Mouse (Mus musculus): ENCODE data around the gene Dyrk3. TPM values are rescaled to one million over a fixed set of nuclear protein-coding genes. Genes with fewer than 3 reads are reported as not detected.

Gene Dyrk3
- polyA plus RNA-seq, 1 experiment from 2014 or later, result 11.7 TPM

GRCm38 (mm10) chr1:131137111-131137510 is 1.0 kb downstream of the Dyrk3 start:
- no peaks in the 10 kb centered on the region for H3K27me3 ChIP-seq
- ATAC-seq (no peak), DNase-seq (ENCODE audit: low read depth, low spot score) (no peak)
- no peak for TF ChIP-seq CTCF (IDR thresholded peaks at IDR 0.05)
- in situ Hi-C loops (cut with MboI; ENCODE audit: low pct_unique_long_range_greater_than_20kb), result loop anchor here (25.0 kb wide), 1 partner anchor 1200 kb away; no protein-coding TSS in a partner anchor
- POLR2A ChIA-PET, result no interaction called here
- CTCF ChIA-PET, result interaction anchor here (1.2 to 1.6 kb wide), 2 partner anchors 19 to 22 kb away, joined by 4 to 6 read pairs; no protein-coding TSS in a partner anchor

DNA sequence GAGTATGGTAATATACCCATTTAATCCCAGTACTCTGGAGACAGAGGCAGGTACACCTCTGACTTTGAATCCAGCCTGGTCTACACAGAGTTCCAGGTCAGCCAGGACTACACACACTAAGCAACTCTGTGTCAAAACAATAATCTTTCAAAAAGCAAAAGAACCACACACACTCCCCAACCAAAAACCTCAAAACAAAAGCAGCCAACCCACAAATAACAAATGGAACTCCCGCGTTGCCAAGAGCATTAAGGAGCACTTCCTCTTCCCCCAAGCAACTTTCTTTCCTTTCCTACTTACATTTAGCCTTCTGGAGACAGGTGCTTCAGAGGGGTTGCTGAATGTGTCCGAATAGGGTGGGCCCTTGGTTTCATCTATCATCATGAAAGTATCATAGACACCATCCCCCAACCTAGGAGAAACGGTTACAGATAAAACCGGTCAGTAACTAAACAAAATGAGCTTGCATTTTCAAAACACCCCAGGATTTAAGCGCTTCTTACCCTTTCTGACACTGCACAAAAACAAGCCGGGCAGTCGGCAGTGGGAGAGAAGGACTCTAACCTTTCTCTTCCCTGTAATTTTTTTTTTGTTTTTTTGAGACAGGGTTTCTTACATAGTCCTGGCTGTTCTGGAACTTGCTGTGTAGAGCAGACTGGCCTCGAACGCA is 2.0 kb downstream of the Dyrk3 start:
- TF ChIP-seq CTCF (IDR thresholded peaks at IDR 0.05), result no peak
- ChIA-PET POLR2A (interaction anchor here (0.6 to 0.7 kb wide), 2 partner anchors 14 to 97 kb away, joined by 3 read pairs; no protein-coding TSS in a partner anchor), CTCF (interaction anchor here (0.9 to 5.1 kb wide), 4 partner anchors 17 to 25 kb away, joined by 3 to 29 read pairs (median 5); no protein-coding TSS in a partner anchor)
- in situ Hi-C loops (cut with MboI; ENCODE audit: low pct_unique_long_range_greater_than_20kb), result loop anchor here (25.0 kb wide), 1 partner anchor 1201 kb away; no protein-coding TSS in a partner anchor
- no peak for ATAC-seq
- H3K27me3 ChIP-seq, result no peaks in the 10 kb centered on the region
- DNase-seq (ENCODE audit: low read depth, low spot score), result no peak

DNA sequence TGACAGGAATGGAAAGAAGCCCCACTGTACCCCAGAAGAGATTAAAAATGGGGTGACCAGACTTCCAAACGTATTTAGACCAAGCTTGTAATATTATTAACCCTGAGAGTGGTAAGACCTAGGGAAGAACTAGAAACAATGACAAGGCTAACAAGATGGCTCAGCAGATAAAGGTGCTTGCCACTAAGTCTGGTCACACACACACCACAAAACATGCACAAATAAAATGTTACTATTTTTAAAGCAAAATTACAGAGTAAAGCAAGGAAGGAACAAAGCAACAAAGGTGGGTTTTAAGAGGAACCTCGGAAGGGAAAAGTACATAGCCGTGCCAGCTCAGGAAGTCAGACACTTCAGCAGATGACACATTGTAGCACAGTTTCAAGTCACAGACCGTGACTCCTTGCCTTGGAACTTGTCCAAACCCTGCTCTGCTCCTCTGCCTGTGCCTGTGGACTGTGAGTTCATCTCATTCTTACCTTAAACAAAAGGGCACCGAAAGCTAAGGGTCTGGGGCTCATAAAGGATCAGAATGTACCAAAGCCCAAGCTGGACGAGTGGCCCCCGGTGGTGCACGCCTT is 3.1 kb downstream of the Dyrk3 start:
- no peak for TF ChIP-seq CTCF (IDR thresholded peaks at IDR 0.05)
- DNase-seq (ENCODE audit: low read depth, low spot score) (no peak), ATAC-seq (peak; percentile 52)
- ChIA-PET CTCF (interaction anchor here (0.7 to 5.1 kb wide), 3 partner anchors 9 to 125 kb away, joined by 3 to 29 read pairs (median 3); no protein-coding TSS in a partner anchor), POLR2A (interaction anchor here (0.6 kb wide), 1 partner anchor 13 kb away, joined by 3 read pairs; no protein-coding TSS in a partner anchor)
- H3K27me3 ChIP-seq, result no peaks in the 10 kb centered on the region
- in situ Hi-C loops (cut with MboI; ENCODE audit: low pct_unique_long_range_greater_than_20kb), result loop anchor here (25.0 kb wide), 1 partner anchor 1202 kb away; no protein-coding TSS in a partner anchor

DNA sequence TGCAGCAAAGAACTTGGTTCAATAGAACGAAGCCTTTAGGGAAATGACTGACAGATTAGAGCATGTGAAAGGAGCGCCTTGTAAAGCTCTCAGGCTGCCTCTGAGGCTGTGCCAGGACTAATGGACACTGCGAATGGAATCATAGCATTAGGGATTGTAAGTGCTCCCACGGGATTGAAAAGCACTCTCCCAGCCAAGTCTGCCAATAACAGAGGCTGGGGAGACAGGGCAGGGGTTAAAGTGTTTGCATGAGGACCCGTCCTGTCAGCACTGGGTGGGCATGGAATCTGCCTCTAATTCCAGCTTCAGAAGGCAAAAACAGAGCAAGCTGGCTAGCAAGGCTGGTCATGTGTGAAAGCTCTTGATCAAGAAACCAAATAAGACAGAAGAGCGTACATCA is 3.9 kb downstream of the Dyrk3 start:
- no peak for TF ChIP-seq CTCF (IDR thresholded peaks at IDR 0.05)
- ATAC-seq (no peak), DNase-seq (ENCODE audit: low read depth, low spot score) (no peak)
- ChIA-PET POLR2A (interaction anchor here (0.6 kb wide), 1 partner anchor 18 kb away, joined by 5 read pairs; no protein-coding TSS in a partner anchor), CTCF (interaction anchor here (0.8 to 5.1 kb wide), 4 partner anchors 8 to 126 kb away, joined by 3 to 29 read pairs (median 4); no protein-coding TSS in a partner anchor)
- no peaks in the 10 kb centered on the region for H3K27me3 ChIP-seq
- in situ Hi-C loops (cut with MboI; ENCODE audit: low pct_unique_long_range_greater_than_20kb), result loop anchor here (25.0 kb wide), 1 partner anchor 1203 kb away; no protein-coding TSS in a partner anchor

GRCm38 (mm10) chr1:131125987-131126744 is 12.0 kb downstream of the Dyrk3 start:
- in situ Hi-C loops (cut with MboI; ENCODE audit: low pct_unique_long_range_greater_than_20kb), result loop anchor here (25.0 kb wide), 1 partner anchor 1211 kb away; no protein-coding TSS in a partner anchor
- ATAC-seq, result no peak

DNA sequence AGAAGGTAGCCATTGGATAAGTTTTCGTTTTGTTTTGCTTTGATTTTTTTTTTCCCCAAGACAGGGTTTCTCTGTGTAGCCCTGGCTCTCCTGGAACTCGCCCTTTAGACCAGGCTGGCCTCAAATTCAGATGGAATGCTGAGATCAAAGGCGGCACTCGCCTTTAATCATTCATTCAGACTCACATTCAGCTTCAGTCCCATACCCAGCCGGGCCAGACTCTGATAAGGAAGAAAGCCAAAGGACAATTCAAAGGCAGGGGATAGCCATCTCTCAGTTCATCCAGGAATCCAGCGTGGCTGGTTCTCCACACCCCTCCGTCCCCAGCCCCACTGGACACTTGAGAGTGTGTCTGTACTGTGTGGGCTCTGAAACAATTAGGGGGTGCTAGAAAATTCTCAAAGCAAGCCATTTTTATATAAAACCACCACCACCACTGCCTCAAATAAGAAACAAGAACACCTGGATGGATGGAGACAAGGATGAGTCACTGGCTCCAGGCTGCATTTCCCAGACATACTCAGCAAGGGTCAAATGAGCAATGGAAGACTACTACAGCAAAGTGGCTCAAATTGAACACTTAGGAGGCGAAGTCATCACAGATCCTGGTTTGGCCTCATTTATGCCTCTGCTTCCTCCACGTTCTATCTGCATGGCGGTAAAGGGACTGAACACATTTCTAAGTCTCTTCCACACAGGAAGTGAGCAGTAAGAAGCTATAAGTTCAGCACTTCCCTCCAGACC is 14.4 kb downstream of the Dyrk3 start:
- H3K27me3 ChIP-seq, result no peaks in the 10 kb centered on the region
- in situ Hi-C loops (cut with MboI; ENCODE audit: low pct_unique_long_range_greater_than_20kb), result no loop called here
- no peak for TF ChIP-seq CTCF (IDR thresholded peaks at IDR 0.05)
- ATAC-seq (no peak), DNase-seq (ENCODE audit: low read depth, low spot score) (no peak)
- ChIA-PET POLR2A (interaction anchor here (1.1 kb wide), 1 partner anchor 20 kb away, joined by 3 read pairs; no protein-coding TSS in a partner anchor), CTCF (no interaction called here)

More at GRCm38 (mm10) chr1:131125987-131126744, 12.0 kb downstream of the Dyrk3 start:
- DNase-seq (ENCODE audit: low read depth, low spot score), result no peak
- ChIA-PET POLR2A (interaction anchor here (0.6 kb wide), 1 partner anchor 23 kb away, joined by 3 read pairs; no protein-coding TSS in a partner anchor), CTCF (interaction anchor here (0.6 to 2.7 kb wide), 5 partner anchors 8 to 35 kb away, joined by 3 to 12 read pairs (median 4); partner anchors contain the start of gene Dyrk3)
- no peak for TF ChIP-seq CTCF (IDR thresholded peaks at IDR 0.05)
- no peaks in the 10 kb centered on the region for H3K27me3 ChIP-seq

- no peak for DNase-seq (ENCODE audit: low read depth, low spot score)
- no peak for ATAC-seq
These were observed 16.2 kb downstream of the Dyrk3 start for GRCm38 (mm10) chr1:131121987-131122386.

DNA sequence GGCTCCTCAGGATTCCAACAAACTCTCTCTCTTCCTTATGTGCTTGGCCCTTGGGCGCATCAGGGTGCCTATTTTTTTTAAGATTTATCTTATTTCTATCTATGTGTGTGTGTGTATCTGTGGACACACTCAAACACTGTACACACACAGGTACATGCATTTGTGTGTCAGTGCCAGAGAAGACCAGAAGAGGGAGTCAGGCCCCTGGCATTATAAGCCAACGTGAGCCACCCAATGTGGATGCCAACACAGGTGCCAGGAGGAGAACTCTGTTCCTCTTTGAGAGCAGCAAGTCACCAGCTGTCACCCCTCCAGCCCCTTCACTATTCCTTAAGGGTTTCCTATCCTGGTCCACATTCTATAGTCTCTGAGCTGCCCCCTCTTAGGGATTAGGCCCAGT is 19.1 kb downstream of the Dyrk3 start:
- ChIA-PET POLR2A (interaction anchor here (0.7 to 1.4 kb wide), 3 partner anchors 13 to 128 kb away, joined by 3 to 4 read pairs (median 3); no protein-coding TSS in a partner anchor), CTCF (interaction anchor here (0.7 to 3.4 kb wide), 12 partner anchors 9 to 151 kb away, joined by 3 to 29 read pairs (median 4); partner anchors contain the start of genes Dyrk3 and Eif2d)
- peak; percentile 79 for TF ChIP-seq CTCF (IDR thresholded peaks at IDR 0.05)
- in situ Hi-C loops (cut with MboI; ENCODE audit: low pct_unique_long_range_greater_than_20kb), result no loop called here
- no peaks in the 10 kb centered on the region for H3K27me3 ChIP-seq
- ATAC-seq (peak; percentile 6), DNase-seq (ENCODE audit: low read depth, low spot score) (no peak)

More at GRCm38 (mm10) chr1:131121987-131122386, 16.2 kb downstream of the Dyrk3 start:
- POLR2A ChIA-PET, result interaction anchor here (0.6 kb wide), 1 partner anchor 14 kb away, joined by 3 read pairs; no protein-coding TSS in a partner anchor
- in situ Hi-C loops (cut with MboI; ENCODE audit: low pct_unique_long_range_greater_than_20kb), result no loop called here
- H3K27me3 ChIP-seq, result no peaks in the 10 kb centered on the region
- TF ChIP-seq CTCF (IDR thresholded peaks at IDR 0.05), result no peak
- CTCF ChIA-PET, result no interaction called here

- ChIA-PET POLR2A (interaction anchor here (0.7 to 1.4 kb wide), 3 partner anchors 13 to 129 kb away, joined by 3 to 4 read pairs (median 3); no protein-coding TSS in a partner anchor), CTCF (interaction anchor here (0.7 to 3.8 kb wide), 12 partner anchors 15 to 152 kb away, joined by 3 to 29 read pairs (median 4); partner anchors contain the start of genes Dyrk3 and Eif2d)
- no peak for DNase-seq (ENCODE audit: low read depth, low spot score)
- in situ Hi-C loops (cut with MboI; ENCODE audit: low pct_unique_long_range_greater_than_20kb), result no loop called here
- no peaks in the 10 kb centered on the region for H3K27me3 ChIP-seq
- no peak for TF ChIP-seq CTCF (IDR thresholded peaks at IDR 0.05)
- ATAC-seq, result peak; percentile 51
These were observed 19.6 kb downstream of the Dyrk3 start for GRCm38 (mm10) chr1:131118530-131118929.
